Mouse (Mus musculus): Measurements from ENCODE around the gene Gabrg3.

GRCm38 (mm10) chr7:57283186-57283585 is 103.8 kb downstream of the Gabrg3 start:
- TF ChIP-seq CHD2 (IDR thresholded peaks at IDR 0.05; ENCODE audit: low read depth, low read length): no peak
- TF ChIP-seq MAFK (IDR thresholded peaks at IDR 0.05; ENCODE audit: insufficient read depth, low read depth, low read length): no peak

Data from ES-E14 (cell line).